Comparison of ENCODE assay signal across 18 mouse cellular contexts in the genomic region with DNA sequence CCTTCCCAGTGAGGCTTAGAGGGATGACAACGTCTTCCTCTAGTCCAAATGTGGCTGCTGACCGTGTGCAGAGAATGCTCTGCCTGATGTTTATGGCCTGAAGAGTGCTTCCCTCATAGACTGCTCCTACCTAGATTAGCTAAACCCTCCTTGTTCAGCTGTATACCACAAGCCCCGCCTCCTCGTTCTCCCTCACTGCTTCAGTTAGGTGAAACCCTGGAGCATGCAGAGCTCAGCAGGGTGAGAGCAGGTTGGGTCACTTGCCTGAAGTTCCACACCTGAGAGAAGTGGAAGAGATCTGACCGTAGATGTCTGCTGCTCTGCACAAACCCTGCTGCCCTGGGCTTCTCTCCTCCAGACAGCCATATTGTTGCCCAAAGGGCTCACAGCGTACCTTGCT. TPM values are rescaled to one million over a fixed set of nuclear protein-coding genes. Genes with fewer than 3 reads are reported as not detected.
A peak's percentile ranks its signal among the peaks of the same experiment; 100 is the strongest.
DNase-seq lines count a peak whose midpoint lies in the region; ATAC-seq and TF ChIP-seq lines count a peak whose summit lies in the region.
"Had no signal": no experiment of that assay in that cellular context is flagged by ENCODE, and none has a peak within 500 bp of the region (broad histone marks: within the 10 kb centered on the region; RNA-seq: fewer than 3 reads in every experiment).

No protein-coding gene starts in this region.

- no peak overlapping the region for H3K4me2 ChIP-seq in kidney, embryonic 15.5 days
- H3K4me2 ChIP-seq in midbrain, embryonic 15.5 days = no peak overlapping the region
- H3K4me2 ChIP-seq: embryonic facial prominence, embryonic 12.5 days; limb, embryonic 12.5 days had no signal

- intact Hi-C loops in heart, adult 2 months (cut with DNase I) = no loop called here

- DNase-seq in heart, adult 2 months = no peak
- no peak for DNase-seq in heart, embryonic 10.5 days (ENCODE audit: low spot score)
- DNase-seq in kidney, postnatal 4 days = peak; percentile 59 to 69
- DNase-seq in adrenal gland, postnatal 25 days = no peak
- DNase-seq: adrenal gland, adult 2 months; B cell, adult 2 months; cerebellum, adult 9-11 months; gastrocnemius, postnatal 25 days; thymus, postnatal 14 days had no signal

- TF ChIP-seq POLR2A in heart, adult 2 months (IDR thresholded peaks at IDR 0.05; ENCODE audit: insufficient read depth, low read depth, low read length) = no peak

- no peak for TF ChIP-seq EP300 in heart, adult 2 months (IDR thresholded peaks at IDR 0.05; ENCODE audit: insufficient read depth, low read depth, low read length)

- TF ChIP-seq CTCF in heart, adult 2 months (IDR thresholded peaks at IDR 0.05) = no peak

- no peaks in the 10 kb centered on the region for H3K27me3 ChIP-seq in heart, adult 2 months (ENCODE audit: control insufficient read depth, insufficient read depth, low read length)
- no peaks in the 10 kb centered on the region for H3K27me3 ChIP-seq in heart, embryonic 10.5 days (ENCODE audit: insufficient read depth, poor library complexity, severe bottlenecking)
- H3K27me3 ChIP-seq in megakaryocyte, embryonic 14.5 days (replicated peaks) = no peaks in the 10 kb centered on the region
- H3K27me3 ChIP-seq in kidney, embryonic 15.5 days = no peaks in the 10 kb centered on the region
- H3K27me3 ChIP-seq in midbrain, embryonic 15.5 days (replicated peaks) = no peaks in the 10 kb centered on the region
- H3K27me3 ChIP-seq: embryonic facial prominence, embryonic 12.5 days; limb, embryonic 12.5 days had no signal

- ATAC-seq in megakaryocyte, adult 5-6 weeks (ENCODE audit: poor library complexity, severe bottlenecking) = no peak
- peak; percentile 61; the same call in 1 of the 2 replicates for ATAC-seq in kidney, embryonic 15.5 days (replicated peaks; ENCODE audit: low FRiP score)
- no peak for ATAC-seq in midbrain, embryonic 15.5 days (replicated peaks)
- ATAC-seq: forebrain, embryonic 14.5 days; midbrain, embryonic 16.5 days had no signal

- no peaks in the 10 kb centered on the region for H3K9me3 ChIP-seq in heart, embryonic 10.5 days
- H3K9me3 ChIP-seq in megakaryocyte, embryonic 14.5 days = no peaks in the 10 kb centered on the region
- no peaks in the 10 kb centered on the region for H3K9me3 ChIP-seq in kidney, embryonic 15.5 days (replicated peaks)
- H3K9me3 ChIP-seq in midbrain, embryonic 15.5 days = no peaks in the 10 kb centered on the region
- H3K9me3 ChIP-seq: embryonic facial prominence, embryonic 12.5 days; limb, embryonic 12.5 days had no signal

- 76% methylated on average over 6 of the region's 6 CpGs for WGBS in heart, adult 2 months
- WGBS in heart, embryonic 10.5 days = 84% methylated on average over 6 of the region's 6 CpGs
- WGBS in kidney, embryonic 15.5 days = 59% methylated on average over 6 of the region's 6 CpGs
- 87% methylated on average over 6 of the region's 6 CpGs for WGBS in midbrain, embryonic 15.5 days

- peaks cover 45% of the 10 kb centered on the region for H3K4me1 ChIP-seq in heart, adult 2 months (ENCODE audit: control insufficient read depth, insufficient read depth, low read length)
- H3K4me1 ChIP-seq in heart, embryonic 10.5 days = peaks cover 36% of the 10 kb centered on the region
- H3K4me1 ChIP-seq in megakaryocyte, embryonic 14.5 days = peaks cover 93% of the 10 kb centered on the region
- H3K4me1 ChIP-seq in kidney, embryonic 15.5 days = peaks cover 38% of the 10 kb centered on the region
- H3K4me1 ChIP-seq in midbrain, embryonic 15.5 days = no peaks in the 10 kb centered on the region

- no peak overlapping the region for H3K9ac ChIP-seq in heart, adult 2 months (ENCODE audit: low read depth, low read length)
- H3K9ac ChIP-seq in kidney, embryonic 15.5 days = no peak overlapping the region
- H3K9ac ChIP-seq in midbrain, embryonic 15.5 days = no peak overlapping the region
- H3K9ac ChIP-seq: embryonic facial prominence, embryonic 12.5 days; limb, embryonic 12.5 days; liver, embryonic 14.5 days had no signal

- peaks cover 18% of the 10 kb centered on the region; the same call in 1 of the 2 replicates for H3K36me3 ChIP-seq in heart, adult 2 months (ENCODE audit: control insufficient read depth, insufficient read depth, low read length)
- H3K36me3 ChIP-seq in heart, embryonic 10.5 days = peaks cover 68% of the 10 kb centered on the region
- H3K36me3 ChIP-seq in megakaryocyte, embryonic 14.5 days (replicated peaks; ENCODE audit: low read length) = peaks cover 92% of the 10 kb centered on the region
- peaks cover 75% of the 10 kb centered on the region for H3K36me3 ChIP-seq in kidney, embryonic 15.5 days
- peaks cover 46% of the 10 kb centered on the region; the same call in 1 of the 2 replicates for H3K36me3 ChIP-seq in midbrain, embryonic 15.5 days (replicated peaks)

- H3K27ac ChIP-seq in heart, adult 2 months = peak overlapping the region; percentile 0; the same call in 1 of the 2 replicates
- no peak overlapping the region for H3K27ac ChIP-seq in heart, embryonic 10.5 days
- H3K27ac ChIP-seq in kidney, embryonic 15.5 days = peak overlapping the region; percentile 64
- no peak overlapping the region for H3K27ac ChIP-seq in midbrain, embryonic 15.5 days
- H3K27ac ChIP-seq: embryonic facial prominence, embryonic 12.5 days; limb, embryonic 12.5 days; liver, embryonic 14.5 days had no signal

- H3K4me3 ChIP-seq in heart, adult 2 months = no peak overlapping the region
- H3K4me3 ChIP-seq in heart, embryonic 10.5 days = no peak overlapping the region
- peak overlapping the region; percentile 4 for H3K4me3 ChIP-seq in megakaryocyte, embryonic 14.5 days (replicated peaks)
- H3K4me3 ChIP-seq in kidney, embryonic 15.5 days (replicated peaks) = no peak overlapping the region
- H3K4me3 ChIP-seq in midbrain, embryonic 15.5 days = no peak overlapping the region
- H3K4me3 ChIP-seq: embryonic facial prominence, embryonic 12.5 days; limb, embryonic 12.5 days had no signal

- no peaks in the 10 kb centered on the region; the same call in 1 of the 2 replicates for H3K79me2 ChIP-seq in heart, adult 2 months (replicated peaks; ENCODE audit: control insufficient read depth, insufficient read depth, low read length)

RNA-seq across cellular contexts. Expression of a gene that starts 33.3 kb away (rescaled TPM):
- 10 to 100 TPM; 72.4 to 77.6 TPM for total RNA-seq in heart, adult 2 months (2021)
- 44.5 and 64.2 TPM in 2 replicates for polyA plus RNA-seq in heart, adult 2 months (2012; rRNA removed)
- polyA plus RNA-seq in heart, embryonic 10.5 days (2016; fragmentation: Nextera tagmentation; extraction: Ambion mirVana) = 37.5 and 46.7 TPM in 2 replicates
- polyA plus RNA-seq in megakaryocyte, embryonic 14.5 days (2012; ENCODE audit: insufficient read depth, low replicate concordance) = 21.2 and 22.5 TPM in 2 replicates
- total RNA-seq in megakaryocyte, adult 5-6 weeks (2015) = 14.9 and 15.3 TPM in 2 replicates
- 24.7 and 27.7 TPM in 2 replicates for total RNA-seq in megakaryocyte, adult 5-6 weeks (2017)
- polyA plus RNA-seq in kidney, embryonic 15.5 days (2015; fragmentation: Nextera tagmentation; extraction: Ambion mirVana) = 25.0 and 26.5 TPM in 2 replicates
- total RNA-seq in adrenal gland, postnatal 25 days (2021) = 43.7 and 45.2 TPM in 2 replicates
- 28.3 and 29.2 TPM in 2 replicates for polyA plus RNA-seq in midbrain, embryonic 15.5 days (2015; fragmentation: Nextera tagmentation; extraction: Ambion mirVana)

RNA-seq across cellular contexts. Expression of a gene that starts 46.3 kb away (rescaled TPM):
- 1 to 10 TPM; 6.7 to 7.3 TPM for total RNA-seq in heart, adult 2 months (2021)
- 4.3 and 6.9 TPM in 2 replicates for polyA plus RNA-seq in heart, adult 2 months (2012; rRNA removed)
- 15.8 and 18.5 TPM in 2 replicates for polyA plus RNA-seq in heart, embryonic 10.5 days (2016; fragmentation: Nextera tagmentation; extraction: Ambion mirVana)
- polyA plus RNA-seq in megakaryocyte, embryonic 14.5 days (2012; ENCODE audit: insufficient read depth, low replicate concordance) = 1.4 TPM in 1 of 2 replicates, not detected in the other
- 2.5 and 3.1 TPM in 2 replicates for total RNA-seq in megakaryocyte, adult 5-6 weeks (2015)
- 5.9 and 7.4 TPM in 2 replicates for total RNA-seq in megakaryocyte, adult 5-6 weeks (2017)
- polyA plus RNA-seq in kidney, embryonic 15.5 days (2015; fragmentation: Nextera tagmentation; extraction: Ambion mirVana) = 16.5 and 17.9 TPM in 2 replicates
- 24.1 and 27.7 TPM in 2 replicates for total RNA-seq in adrenal gland, postnatal 25 days (2021)
- 14.0 and 14.4 TPM in 2 replicates for polyA plus RNA-seq in midbrain, embryonic 15.5 days (2015; fragmentation: Nextera tagmentation; extraction: Ambion mirVana)

RNA-seq across cellular contexts. Expression of a gene that starts 54.6 kb away (rescaled TPM):
- total RNA-seq in heart, adult 2 months (2021) = 1 to 10 TPM in 1 of 2 experiments, under 1 TPM in 1; 0.96 to 1.0 TPM
- polyA plus RNA-seq in heart, adult 2 months (2012; rRNA removed) = 0.96 and 0.97 TPM in 2 replicates
- polyA plus RNA-seq in heart, embryonic 10.5 days (2016; fragmentation: Nextera tagmentation; extraction: Ambion mirVana) = 0.26 and 0.45 TPM in 2 replicates
- 9.1 and 10.4 TPM in 2 replicates for polyA plus RNA-seq in megakaryocyte, embryonic 14.5 days (2012; ENCODE audit: insufficient read depth, low replicate concordance)
- total RNA-seq in megakaryocyte, adult 5-6 weeks (2015) = 10.7 and 12.2 TPM in 2 replicates
- 26.1 and 30.9 TPM in 2 replicates for total RNA-seq in megakaryocyte, adult 5-6 weeks (2017)
- polyA plus RNA-seq in kidney, embryonic 15.5 days (2015; fragmentation: Nextera tagmentation; extraction: Ambion mirVana) = 0.74 and 0.78 TPM in 2 replicates
- total RNA-seq in adrenal gland, postnatal 25 days (2021) = 1.5 and 2.8 TPM in 2 replicates
- polyA plus RNA-seq in midbrain, embryonic 15.5 days (2015; fragmentation: Nextera tagmentation; extraction: Ambion mirVana) = 3.1 TPM in 2 replicates

Comparison
In these comparisons a context has a peak if more than half of its experiments do, and no peak if none do; other contexts are left out.
1. H3K27ac ChIP-seq: peak in heart, adult 2 months (single experiment) and kidney, embryonic 15.5 days (single experiment); none in heart, embryonic 10.5 days (single experiment) and midbrain, embryonic 15.5 days (single experiment).
2. DNase-seq: peak in kidney, postnatal 4 days (2 of 2); none in heart, adult 2 months (0 of 2), heart, embryonic 10.5 days (single experiment) and adrenal gland, postnatal 25 days (single experiment).